Mouse (Mus musculus) brain, adult 2 months (tissue): ENCODE data around the gene Prokr1.
"Not testable (repeated sequence)": the region's sequence is repeated elsewhere in the genome, so short reads cannot be mapped to it uniquely, and the experiment has no call there.

Experiments used
- DNase-seq: peaks from one replicate; pipeline ENCODE4 v3.0.0; 2011; ENCODE audit warnings: low read depth, low spot score

Gene Prokr1

GRCm38 (mm10) chr6:87590394-87591281 lies at the start of gene Prokr1:
Gene Prokr1 (minus strand): TSS chr6:87590743.
- DNase-seq = peak; percentile 12

GRCm38 (mm10) chr6:87638134-87638660 lies 47.7 kb upstream of the Prokr1 start:
- peak; percentile 24 for DNase-seq

- DNase-seq = no peak
Measured at GRCm38 (mm10) chr6:87632176-87632575, 41.6 kb upstream of the Prokr1 start.

GRCm38 (mm10) chr6:87628936-87629335 lies 38.4 kb upstream of the Prokr1 start:
- not testable (repeated sequence) for DNase-seq

GRCm38 (mm10) chr6:87623151-87623550 lies 32.6 kb upstream of the Prokr1 start:
- no peak for DNase-seq

GRCm38 (mm10) chr6:87621281-87621680 lies 30.7 kb upstream of the Prokr1 start:
- DNase-seq = peak; percentile 33

- DNase-seq = no peak
Measured at GRCm38 (mm10) chr6:87618021-87618420, 27.5 kb upstream of the Prokr1 start.

GRCm38 (mm10) chr6:87615696-87616083 lies 25.1 kb upstream of the Prokr1 start:
- DNase-seq = peak; percentile 7

- DNase-seq = peak; percentile 5
Measured at GRCm38 (mm10) chr6:87614794-87615695, 24.5 kb upstream of the Prokr1 start.

GRCm38 (mm10) chr6:87599825-87600224 lies 9.3 kb upstream of the Prokr1 start:
- peak; percentile 25 for DNase-seq

- DNase-seq = peak; percentile 12
Measured at GRCm38 (mm10) chr6:87597116-87597833, 6.7 kb upstream of the Prokr1 start.

GRCm38 (mm10) chr6:87594188-87594587 lies 3.6 kb upstream of the Prokr1 start:
- DNase-seq = no peak

GRCm38 (mm10) chr6:87589718-87590393 lies 687 bp downstream of the Prokr1 start:
- no peak for DNase-seq

GRCm38 (mm10) chr6:87583991-87584390 lies 6.6 kb downstream of the Prokr1 start:
- DNase-seq = no peak

GRCm38 (mm10) chr6:87583183-87583611 lies 7.3 kb downstream of the Prokr1 start:
- DNase-seq = no peak

GRCm38 (mm10) chr6:87582456-87582855 lies 8.1 kb downstream of the Prokr1 start:
- peak; percentile 9 for DNase-seq

- no peak for DNase-seq
Measured at GRCm38 (mm10) chr6:87581581-87581980, 9.0 kb downstream of the Prokr1 start.

- DNase-seq = no peak
Measured at GRCm38 (mm10) chr6:87581071-87581470, 9.5 kb downstream of the Prokr1 start.

GRCm38 (mm10) chr6:87578247-87578646 lies 12.3 kb downstream of the Prokr1 start:
- peak; percentile 8 for DNase-seq

- DNase-seq = no peak
Measured at GRCm38 (mm10) chr6:87576648-87577330, 13.8 kb downstream of the Prokr1 start.
